Mouse (Mus musculus) right cerebral cortex, postnatal 14 days (tissue): ENCODE data around the gene Selenos.

Experiments
- DNase-seq: peaks from one replicate; pipeline ENCODE4 v3.0.0; 2022

The Selenos gene

GRCm38 (mm10) chr7:66087652-66088051 lies 8.2 kb downstream of the Selenos start:
- DNase-seq: no peak

DNA sequence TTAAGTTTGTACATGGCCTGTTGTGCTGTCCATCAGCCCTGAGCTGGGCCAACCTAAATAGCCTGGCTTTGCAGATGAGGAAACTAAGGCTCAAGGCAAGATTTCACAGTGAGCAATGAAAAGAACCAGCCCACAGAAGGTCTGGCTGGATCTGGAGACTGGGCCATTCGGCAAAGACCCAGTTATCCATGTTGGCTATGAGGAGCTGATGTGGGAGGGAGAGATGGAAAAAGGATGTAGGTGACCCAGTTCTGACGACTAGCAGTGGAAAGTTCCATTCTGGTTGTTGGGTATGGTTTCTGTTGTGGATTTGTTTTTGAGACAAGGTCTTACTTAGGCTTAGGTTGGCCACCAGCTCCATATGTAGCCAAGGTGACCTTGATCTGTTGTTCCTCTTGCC lies 8.6 kb downstream of the Selenos start:
- DNase-seq: no peak

- no peak for DNase-seq
Observed at GRCm38 (mm10) chr7:66090676-66091190, 11.3 kb downstream of the Selenos start.

- no peak for DNase-seq
Observed at GRCm38 (mm10) chr7:66091553-66091952, 12.1 kb downstream of the Selenos start.

- DNase-seq: no peak
Observed at GRCm38 (mm10) chr7:66092656-66093055, 13.2 kb downstream of the Selenos start.

GRCm38 (mm10) chr7:66094141-66094540 lies 14.7 kb downstream of the Selenos start:
- DNase-seq: no peak

DNA sequence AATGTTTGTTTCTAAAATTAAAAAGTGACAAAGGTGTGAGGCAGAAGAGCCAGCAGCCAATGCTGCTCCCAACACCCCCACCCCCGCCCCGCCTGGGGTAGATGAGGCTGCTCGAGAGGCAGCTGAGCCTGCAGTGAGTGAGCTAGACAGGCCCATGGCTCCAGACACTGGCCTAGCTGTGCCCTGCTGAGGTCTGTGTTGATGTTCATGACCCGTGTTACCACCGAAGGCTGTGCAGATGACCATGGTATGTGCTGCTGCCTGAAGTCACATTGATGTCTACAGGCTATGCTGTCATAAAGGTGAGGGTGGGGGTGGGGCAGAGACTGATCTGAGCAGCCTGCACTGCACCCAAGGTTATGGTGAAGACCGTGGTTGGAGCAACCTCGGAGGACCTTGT lies 19.4 kb downstream of the Selenos start:
- DNase-seq: no peak

DNA sequence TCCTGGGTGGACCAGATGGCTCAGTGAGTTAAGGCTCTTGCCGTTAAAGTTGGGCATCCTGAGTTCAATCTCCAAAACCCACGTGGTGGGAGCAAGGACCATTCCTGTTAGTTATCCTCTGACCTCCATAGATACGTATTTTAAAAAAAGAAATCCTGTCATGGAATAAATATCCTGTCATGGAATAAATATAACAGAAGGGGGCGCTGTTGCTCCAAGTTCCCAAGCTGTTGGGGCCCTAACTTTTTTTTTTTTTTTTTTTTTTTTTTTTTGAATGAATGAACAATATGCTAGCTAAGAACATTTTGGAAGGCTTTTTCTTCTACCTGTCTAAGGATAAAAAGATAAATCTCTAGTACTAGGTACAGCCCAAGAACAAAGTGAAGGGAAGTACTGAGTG lies 22.4 kb downstream of the Selenos start:
- no peak for DNase-seq

GRCm38 (mm10) chr7:66104531-66104930 lies 25.1 kb downstream of the Selenos start:
- no peak for DNase-seq

DNA sequence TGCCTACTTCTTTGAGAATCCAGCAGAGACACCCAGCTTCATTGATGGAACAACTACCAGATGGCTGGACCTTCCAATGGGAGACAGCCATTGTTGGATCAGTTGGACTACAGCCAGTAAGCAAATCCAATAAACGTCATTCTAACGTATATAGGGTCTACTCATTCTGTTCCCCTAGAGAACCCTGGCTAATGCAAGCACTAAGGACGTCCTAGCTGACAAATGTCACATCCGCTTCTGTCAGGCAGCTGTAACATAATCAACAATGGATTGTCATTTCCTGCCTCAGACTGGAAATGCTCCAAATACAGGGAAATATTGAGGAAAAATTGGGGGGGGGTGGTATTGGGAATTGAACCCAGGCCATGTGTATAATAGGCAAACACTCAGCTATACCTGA lies 26.3 kb downstream of the Selenos start:
- DNase-seq: no peak

DNA sequence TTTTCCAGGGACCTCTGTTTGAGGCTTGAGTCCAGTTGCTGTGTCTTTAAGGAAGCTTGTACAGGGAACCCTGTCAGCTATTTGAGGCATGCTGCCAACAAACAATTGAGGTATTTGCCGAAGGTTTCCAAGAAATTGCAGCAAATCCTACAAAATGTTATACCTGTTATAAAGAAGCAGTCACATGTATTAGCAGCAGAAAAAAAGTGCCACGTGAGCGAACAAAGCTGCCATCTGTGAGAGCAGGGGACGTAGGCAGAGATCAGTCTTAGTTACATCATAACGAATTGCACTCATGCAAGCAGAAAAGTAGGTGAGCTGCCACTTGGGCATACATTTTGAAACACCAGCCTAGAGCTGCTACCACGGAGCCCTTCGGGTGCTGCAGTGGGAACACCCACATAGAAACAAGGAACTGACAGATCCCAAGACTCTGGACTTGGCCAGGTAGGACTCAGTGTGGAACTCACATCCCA lies 27.2 kb downstream of the Selenos start:
- DNase-seq: no peak

GRCm38 (mm10) chr7:66107206-66107605 lies 27.8 kb downstream of the Selenos start:
- no peak for DNase-seq

DNA sequence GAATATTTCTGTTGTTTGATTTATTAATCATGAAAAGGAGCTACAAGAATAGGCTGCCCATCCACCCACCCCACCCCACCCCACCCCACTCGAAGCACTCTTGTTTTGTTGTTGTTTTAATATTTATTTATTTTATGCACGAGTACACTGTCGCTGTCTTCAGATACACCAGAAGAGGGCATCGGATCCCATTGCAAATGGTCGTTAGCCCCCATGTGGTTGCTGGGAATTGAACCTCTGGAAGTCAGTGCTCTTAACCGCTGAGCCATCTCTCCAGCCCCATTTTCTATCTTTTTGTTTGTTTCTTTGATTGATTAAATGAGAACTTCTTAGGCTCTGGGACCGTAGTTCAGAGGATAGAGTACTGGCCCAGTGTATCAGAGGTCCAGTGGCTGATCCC lies 28.5 kb downstream of the Selenos start:
- DNase-seq: no peak

GRCm38 (mm10) chr7:66108961-66109854 lies 29.8 kb downstream of the Selenos start, which contains the start of gene Chsy1:
Gene Chsy1, plus strand, starts transcription at chr7:66109515.
- peak; percentile 92 for DNase-seq

DNA sequence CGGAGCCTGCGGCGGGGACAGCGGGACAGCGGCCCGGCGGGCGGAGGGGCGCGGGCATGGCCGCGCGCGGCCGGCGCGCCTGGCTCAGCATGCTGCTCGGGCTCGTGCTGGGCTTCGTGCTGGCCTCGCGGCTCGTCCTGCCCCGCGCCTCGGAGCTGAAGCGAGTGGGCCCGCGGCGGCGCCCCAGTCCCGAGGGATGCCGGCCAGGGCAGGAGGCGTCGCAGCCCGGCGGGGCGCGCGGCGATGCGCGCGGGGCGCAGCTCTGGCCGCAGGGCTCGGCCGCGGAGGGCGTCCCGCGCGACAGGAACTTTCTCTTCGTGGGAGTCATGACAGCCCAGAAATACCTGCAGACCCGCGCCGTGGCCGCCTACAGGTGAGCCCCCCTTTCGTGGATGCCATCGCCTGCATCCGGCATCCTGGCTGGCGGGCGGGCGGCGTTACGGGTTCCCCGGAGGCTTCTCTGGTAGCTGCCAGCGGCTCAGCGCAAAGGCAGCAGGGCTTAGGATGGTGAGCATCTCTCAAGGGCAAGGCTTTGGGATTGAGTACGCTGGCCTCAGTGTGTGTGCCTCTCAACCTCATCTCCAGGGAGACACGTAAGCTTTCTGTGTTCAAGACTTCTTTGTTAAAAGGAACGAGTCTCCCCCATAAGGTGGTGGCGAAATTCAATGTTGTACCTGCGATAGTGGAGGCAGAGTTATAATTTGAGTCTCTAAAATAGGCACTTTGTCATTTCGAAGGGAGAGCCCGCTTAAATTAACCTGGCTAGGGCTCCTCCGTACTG lies 30.6 kb downstream of the Selenos start:
- DNase-seq: peak; percentile 46

GRCm38 (mm10) chr7:66110636-66111112 lies 31.2 kb downstream of the Selenos start:
- DNase-seq: peak; percentile 23

DNA sequence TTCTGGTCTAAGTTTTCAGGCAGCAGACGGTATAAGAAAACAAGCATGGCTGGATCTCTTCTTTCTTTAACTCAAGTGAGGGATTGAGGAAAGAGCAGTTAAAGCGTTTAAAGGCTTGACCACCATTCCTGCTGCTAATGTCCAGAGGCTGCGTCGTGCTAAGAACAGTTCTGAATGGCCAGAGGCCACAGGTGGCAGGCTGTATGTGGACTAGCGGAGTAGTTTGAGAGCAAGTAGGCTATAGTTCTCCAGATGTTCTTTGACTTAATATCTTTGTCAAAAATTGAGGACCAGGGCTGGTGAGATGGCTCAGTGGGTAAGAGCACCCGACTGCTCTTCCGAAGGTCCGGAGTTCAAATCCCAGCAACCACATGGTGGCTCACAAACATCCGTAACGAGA lies 31.8 kb downstream of the Selenos start:
- no peak for DNase-seq

- no peak for DNase-seq
Observed at GRCm38 (mm10) chr7:66113561-66113960, 34.1 kb downstream of the Selenos start.

- DNase-seq: no peak
Observed at GRCm38 (mm10) chr7:66115821-66116343, 36.4 kb downstream of the Selenos start.

DNA sequence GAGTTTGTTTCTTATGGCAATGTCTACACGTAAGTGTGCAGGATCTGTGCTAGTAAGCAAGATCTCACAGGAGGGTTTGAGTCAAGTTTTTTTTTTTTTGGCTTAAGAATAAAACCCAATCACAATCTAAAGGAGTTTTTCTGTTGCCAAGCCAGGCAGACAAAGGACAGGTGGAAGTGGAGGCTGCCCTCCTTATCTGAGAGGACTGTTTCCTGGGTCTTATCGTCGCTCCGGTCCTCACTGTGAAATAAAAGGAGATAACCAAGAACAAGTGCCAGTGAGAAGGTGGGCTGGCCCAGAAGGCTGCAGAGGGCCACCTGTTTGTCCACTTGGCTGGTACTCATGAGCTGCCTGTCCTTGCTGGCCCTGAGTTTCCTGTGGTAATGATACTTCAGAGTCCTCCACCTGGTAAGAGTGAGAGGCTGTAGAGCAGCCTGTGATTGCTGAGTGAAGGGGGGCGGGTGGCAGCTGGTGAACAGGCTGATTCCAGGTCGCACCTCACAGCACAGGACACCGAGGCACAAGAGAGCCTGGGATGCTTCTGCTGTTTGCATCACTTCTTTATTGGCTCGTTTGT lies 37.5 kb downstream of the Selenos start:
- no peak for DNase-seq

- DNase-seq: no peak
Observed at GRCm38 (mm10) chr7:66118046-66118445, 38.6 kb downstream of the Selenos start.

- no peak for DNase-seq
Observed at GRCm38 (mm10) chr7:66118796-66119195, 39.3 kb downstream of the Selenos start.

- no peak for DNase-seq
Observed at GRCm38 (mm10) chr7:66120139-66120538, 40.7 kb downstream of the Selenos start.
